Mouse (Mus musculus) neutrophil, adult 59 days (primary cell): ENCODE results near the gene Cbwd1. TPM values are rescaled to one million over a fixed set of nuclear protein-coding genes. Genes with fewer than 3 reads are reported as not detected.

Experiments used
- total RNA-seq, 2 experiments: library from RNA; stranded (reverse); gene quantifications; 1 replicate in 1 of 2; 2 replicates in 1 of 2; pipeline ENCODE4 v1.2.4; 2023

The Cbwd1 gene
- total RNA-seq: 1 to 10 TPM; 2.0 to 4.8 TPM

DNA sequence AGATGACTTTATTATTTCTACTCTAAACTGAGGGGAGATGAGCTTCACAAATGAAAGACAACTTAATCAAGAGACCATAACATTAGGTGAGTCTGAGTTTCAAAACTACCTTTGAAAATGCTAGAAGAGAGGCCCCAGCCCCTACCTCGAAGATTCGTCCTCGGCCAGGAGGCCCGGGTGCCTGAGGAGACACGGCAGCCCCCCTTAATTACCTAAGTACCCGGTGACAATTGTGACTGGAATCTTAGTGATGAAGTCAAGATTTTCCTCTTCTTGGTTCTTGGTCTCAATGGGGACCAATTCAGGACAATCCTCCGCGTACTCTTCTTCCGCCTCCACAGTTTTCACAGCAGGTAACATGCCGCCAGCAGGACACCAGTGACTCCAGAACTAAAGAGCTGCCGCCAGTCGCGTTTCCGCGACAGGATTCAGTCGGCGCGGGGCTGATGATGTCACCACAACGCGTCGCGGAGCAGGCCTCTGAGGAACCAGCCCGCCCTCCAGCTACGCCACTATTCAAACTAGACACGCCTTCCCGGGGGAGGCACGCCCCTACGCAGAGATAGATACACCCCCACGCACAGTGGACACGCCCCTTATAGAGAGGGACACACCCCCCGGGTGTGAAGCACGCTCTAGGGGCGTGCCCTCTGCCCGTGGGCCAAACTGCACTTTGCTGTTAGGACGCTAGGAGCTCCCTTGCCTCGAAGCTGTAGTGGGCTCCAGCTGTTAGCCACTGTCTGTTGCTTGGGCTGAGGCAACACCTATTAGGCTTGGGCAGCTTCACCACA lies at the start of gene Cbwd1:
Gene Cbwd1 (minus strand): TSS at position 439 of the 791 bp plus-strand sequence.

GRCm38 (mm10) chr19:24999201-24999886 lies 37.9 kb upstream of the Cbwd1 start, which contains the start of gene Dock8:
TSS of gene Dock8 (plus strand) at chr19:24999534.

DNA sequence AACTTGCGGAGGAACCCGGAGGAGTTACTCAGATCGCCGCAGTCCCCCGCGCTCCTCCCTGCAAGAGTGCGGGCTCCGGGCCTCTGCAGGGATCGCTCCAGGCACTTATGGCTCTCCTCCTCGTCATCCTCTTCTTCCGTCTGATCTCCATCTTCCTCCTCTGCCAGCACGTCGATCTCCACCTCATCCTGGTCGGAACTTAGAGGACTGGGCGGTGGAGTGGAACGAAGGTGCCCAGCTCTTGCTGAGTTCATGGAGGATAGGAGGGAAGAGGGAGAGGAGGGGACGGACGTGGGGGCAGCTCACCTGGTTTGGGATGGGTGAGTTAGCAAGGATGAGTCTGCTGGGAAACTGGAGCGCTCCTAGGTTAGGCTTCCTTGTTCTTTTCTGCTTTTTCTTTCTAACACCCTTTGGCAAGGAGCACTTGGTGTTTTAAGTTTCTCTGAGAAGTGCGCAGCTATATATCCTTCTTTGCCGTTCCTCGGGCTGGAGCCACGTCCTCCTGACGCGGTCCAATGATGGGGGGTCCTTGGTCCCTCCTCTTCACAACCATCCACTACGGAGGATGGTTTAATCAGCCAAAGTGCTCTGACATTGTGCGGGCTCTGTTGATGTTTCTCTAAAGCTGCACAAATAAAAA lies 60.7 kb downstream of the Cbwd1 start, which contains the start of gene Foxd4:
Gene Foxd4 (minus strand): TSS at position 617 of the 640 bp plus-strand sequence.

GRCm38 (mm10) chr19:24875129-24875870 lies 86.1 kb downstream of the Cbwd1 start, which contains the start of gene Gm10053:
TSS of gene Gm10053 (plus strand) at chr19:24875686.

Other genes starting within 250 kb of the Cbwd1 start
- gene Pgm5, start 99.8 kb downstream of the Cbwd1 start, total RNA-seq: not detected
- 10 to 100 TPM; 42.1 to 59.3 TPM for gene Gm10053, start 85.9 kb downstream of the Cbwd1 start, total RNA-seq
- 1 to 10 TPM; 3.6 to 3.8 TPM for gene Foxd4, start 60.4 kb downstream of the Cbwd1 start, total RNA-seq
- gene Dock8, start 37.9 kb upstream of the Cbwd1 start, total RNA-seq: 100 to 1,000 TPM; 363 to 379 TPM